Mouse (Mus musculus) lung, postnatal 0 days (tissue): Measurements from ENCODE around the gene Abcf2.

Experiments used
- CTCF ChIP-seq: IDR thresholded peaks from 2 replicates; pipeline ENCODE4 v1.5.1; 2016; ENCODE audit warnings: antibody characterized with exemption, mild to moderate bottlenecking
- EP300 ChIP-seq: IDR thresholded peaks from 2 replicates; pipeline ENCODE4 v1.6.1; 2016; ENCODE audit warnings: antibody characterized with exemption, mild to moderate bottlenecking, control low read depth

- no peak for TF ChIP-seq EP300
- TF ChIP-seq CTCF = no peak
Observed at GRCm38 (mm10) chr5:24553621-24554244, 23.5 kb downstream of the Abcf2 start.
